Mouse (Mus musculus) embryonic facial prominence, embryonic 13.5 days (tissue): ENCODE data around the gene Mapk8. TPM values are rescaled to one million over a fixed set of nuclear protein-coding genes. Genes with fewer than 3 reads are reported as not detected.

Experiments used
- ATAC-seq: fragments of 200-750 bp; cut with Nextera tagmentation; 2 replicates; pipeline ENCODE4 v1.8.0; 2017; ENCODE audit warnings: low read depth; ENCODE audit not compliant: insufficient number of reproducible peaks, insufficient read depth, low FRiP score, low TSS enrichment
- H3K27ac ChIP-seq: fragments of 300-500 bp; sonication (generic); 2 replicates; pipeline ENCODE4 v1.5.1; 2015; ENCODE audit warnings: moderate library complexity, mild to moderate bottlenecking, inconsistent platforms
- H3K27me3 ChIP-seq: fragments of 300-500 bp; sonication (generic); 2 replicates; pipeline ENCODE4 v1.6.1; 2015; ENCODE audit warnings: mild to moderate bottlenecking, inconsistent platforms
- H3K36me3 ChIP-seq: fragments of 300-500 bp; sonication (generic); 2 replicates; pipeline ENCODE4 v1.6.1; 2015; ENCODE audit warnings: mild to moderate bottlenecking, inconsistent platforms
- H3K4me1 ChIP-seq: fragments of 300-500 bp; sonication (generic); 2 replicates; pipeline ENCODE4 v1.6.1; 2015; ENCODE audit warnings: inconsistent platforms
- H3K4me2 ChIP-seq: fragments of 300-500 bp; sonication (generic); 2 replicates; pipeline ENCODE4 v1.6.1; 2015; ENCODE audit warnings: moderate library complexity, mild to moderate bottlenecking, inconsistent platforms
- H3K4me3 ChIP-seq: fragments of 300-500 bp; sonication (generic); 2 replicates; pipeline ENCODE4 v1.5.1; 2015; ENCODE audit warnings: mild to moderate bottlenecking, inconsistent platforms
- H3K9ac ChIP-seq: fragments of 300-500 bp; sonication (generic); 2 replicates; pipeline ENCODE4 v1.6.1; 2015; ENCODE audit warnings: mild to moderate bottlenecking, inconsistent platforms
- H3K9me3 ChIP-seq: fragments of 300-500 bp; sonication (generic); 2 replicates; pipeline ENCODE4 v1.6.1; 2016; ENCODE audit warnings: inconsistent platforms
- WGBS: fragments of 180-500 bp; shearing (Covaris S2); methylation state at CpG from one replicate; pipeline ENCODE4 v1.1.7; 2015; ENCODE audit warnings: mixed read lengths; 5-methylcytosine and 5-hydroxymethylcytosine counted together
- polyA plus RNA-seq: library from polyadenylated mRNA; unstranded; fragments of >200 nt; fragmentation: Nextera tagmentation; extraction: Ambion mirVana; gene quantifications from 2 replicates; pipeline ENCODE4 v1.2.1, GENCODE M21; 2015

Mapk8 gene
- polyA plus RNA-seq, 1 experiment from 2014 or later: 24.2 TPM

DNA sequence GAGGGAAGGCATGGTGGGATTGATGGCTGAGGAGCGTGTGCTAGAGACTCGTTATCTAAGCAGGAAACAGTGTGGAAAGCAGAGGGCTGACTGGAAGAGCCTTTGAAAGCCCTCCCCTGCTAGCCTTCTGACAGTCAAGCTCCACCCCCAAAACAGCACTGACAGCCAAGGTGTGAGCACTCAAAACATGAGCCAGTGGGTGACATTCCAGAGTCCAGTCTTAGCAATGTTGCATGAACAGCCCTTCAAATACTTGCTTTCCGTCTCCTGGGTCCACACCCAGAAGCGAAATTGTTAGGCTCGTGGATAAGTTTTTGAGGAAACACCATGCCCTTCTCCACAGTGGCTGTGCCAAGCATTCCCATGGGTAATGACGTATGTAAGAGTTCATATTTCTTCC is 100.4 kb downstream of the Mapk8 start:
- Histone ChIP-seq H3K4me1 (0 out of 2 replicates have a peak, but pooled peaks cover 7% of the 10 kb centered on the region), H3K27me3 (peaks cover 39% of the 10 kb centered on the region), H3K4me2 (no peak overlapping the region), H3K9me3 (no peaks in the 10 kb centered on the region), H3K36me3 (no peaks in the 10 kb centered on the region), H3K27ac (no peak overlapping the region), H3K4me3 (no peak overlapping the region), H3K9ac (no peak overlapping the region)
- 72% methylated on average over 6 of the region's 6 CpGs for WGBS
- ATAC-seq: no peak

GRCm38 (mm10) chr14:33343131-33343725 is 103.7 kb downstream of the Mapk8 start:
- WGBS: 87% methylated on average over 14 of the region's 14 CpGs
- Histone ChIP-seq H3K9me3 (no peaks in the 10 kb centered on the region), H3K4me1 (no peaks in the 10 kb centered on the region), H3K36me3 (no peaks in the 10 kb centered on the region), H3K4me2 (no peak overlapping the region), H3K27ac (no peak overlapping the region), H3K27me3 (peaks cover 7% of the 10 kb centered on the region; the same call in 1 of the 2 replicates), H3K4me3 (no peak overlapping the region), H3K9ac (no peak overlapping the region)
- ATAC-seq: no peak

GRCm38 (mm10) chr14:33338684-33339083 is 108.3 kb downstream of the Mapk8 start:
- 71% methylated on average over 5 of the region's 5 CpGs for WGBS
- ATAC-seq: no peak
- no peaks in the 10 kb centered on the region for H3K4me1 ChIP-seq
- H3K9ac ChIP-seq: no peak overlapping the region
- H3K36me3 ChIP-seq: no peaks in the 10 kb centered on the region
- H3K9me3 ChIP-seq: no peaks in the 10 kb centered on the region
- H3K4me2 ChIP-seq: no peak overlapping the region
- no peak overlapping the region for H3K4me3 ChIP-seq
- 0 out of 2 replicates have a peak, but pooled peaks cover 8% of the 10 kb centered on the region for H3K27me3 ChIP-seq
- H3K27ac ChIP-seq: no peak overlapping the region

- H3K9ac ChIP-seq: no peak overlapping the region
- no peak overlapping the region for H3K4me2 ChIP-seq
- 68% methylated on average over 6 of the region's 6 CpGs for WGBS
- no peak overlapping the region for H3K27ac ChIP-seq
- no peak overlapping the region for H3K4me3 ChIP-seq
- H3K4me1 ChIP-seq: 0 out of 2 replicates have a peak, but pooled peaks cover 6% of the 10 kb centered on the region
- H3K27me3 ChIP-seq: 0 out of 2 replicates have a peak, but pooled peaks cover 5% of the 10 kb centered on the region
- H3K9me3 ChIP-seq: no peaks in the 10 kb centered on the region
- H3K36me3 ChIP-seq: no peaks in the 10 kb centered on the region
- ATAC-seq: no peak
These were observed 111.2 kb downstream of the Mapk8 start for GRCm38 (mm10) chr14:33335733-33336132.

- no peak overlapping the region for H3K4me2 ChIP-seq
- H3K9me3 ChIP-seq: no peaks in the 10 kb centered on the region
- 0 out of 2 replicates have a peak, but pooled peaks cover 5% of the 10 kb centered on the region for H3K27me3 ChIP-seq
- no peak for ATAC-seq
- H3K4me3 ChIP-seq: no peak overlapping the region
- WGBS: 69% methylated on average over 4 of the region's 4 CpGs
- no peak overlapping the region for H3K27ac ChIP-seq
- no peaks in the 10 kb centered on the region for H3K36me3 ChIP-seq
- 0 out of 2 replicates have a peak, but pooled peaks cover 6% of the 10 kb centered on the region for H3K4me1 ChIP-seq
- H3K9ac ChIP-seq: no peak overlapping the region
These were observed 112.6 kb downstream of the Mapk8 start for GRCm38 (mm10) chr14:33334402-33334801.

- no peak for ATAC-seq
- no peaks in the 10 kb centered on the region for H3K36me3 ChIP-seq
- no peak overlapping the region for H3K4me2 ChIP-seq
- WGBS: 81% methylated on average over 4 of the region's 4 CpGs
- H3K4me3 ChIP-seq: no peak overlapping the region
- H3K4me1 ChIP-seq: 0 out of 2 replicates have a peak, but pooled peaks cover 6% of the 10 kb centered on the region
- 0 out of 2 replicates have a peak, but pooled peaks cover 5% of the 10 kb centered on the region for H3K27me3 ChIP-seq
- H3K9ac ChIP-seq: no peak overlapping the region
- no peak overlapping the region for H3K27ac ChIP-seq
- no peaks in the 10 kb centered on the region for H3K9me3 ChIP-seq
These were observed 113.1 kb downstream of the Mapk8 start for GRCm38 (mm10) chr14:33333833-33334232.

DNA sequence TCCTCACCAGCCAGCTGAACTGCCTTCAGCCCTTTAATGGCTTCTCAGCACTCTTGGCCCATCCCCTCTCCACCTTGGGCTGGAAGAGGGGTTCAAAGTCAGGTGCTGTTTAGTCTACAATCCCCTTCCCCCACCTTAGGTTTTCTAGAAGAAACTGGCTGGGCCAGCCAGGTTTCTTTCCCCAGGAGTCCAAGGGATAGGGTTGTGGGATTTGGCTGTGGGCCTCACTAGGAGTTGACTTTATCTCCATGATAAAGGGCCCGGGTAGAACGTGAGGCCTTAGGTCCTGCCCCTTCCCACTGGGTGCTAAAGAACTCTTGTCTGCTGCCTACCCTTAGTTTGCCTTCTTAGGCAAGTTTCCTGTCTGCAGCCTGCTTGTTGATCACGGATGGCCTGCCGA is 115.3 kb downstream of the Mapk8 start:
- H3K27ac ChIP-seq: no peak overlapping the region
- H3K27me3 ChIP-seq: no peaks in the 10 kb centered on the region
- WGBS: 41% methylated on average over 4 of the region's 4 CpGs

GRCm38 (mm10) chr14:33330986-33331385 is 116.0 kb downstream of the Mapk8 start:
- Histone ChIP-seq H3K4me3 (no peak overlapping the region), H3K9ac (no peak overlapping the region), H3K27ac (no peak overlapping the region), H3K4me2 (no peak overlapping the region), H3K36me3 (no peaks in the 10 kb centered on the region), H3K9me3 (no peaks in the 10 kb centered on the region), H3K27me3 (no peaks in the 10 kb centered on the region), H3K4me1 (0 out of 2 replicates have a peak, but pooled peaks cover 10% of the 10 kb centered on the region)
- 61% methylated on average over 4 of the region's 4 CpGs for WGBS
- ATAC-seq: no peak

More for the DNA sequence above, 115.3 kb downstream of the Mapk8 start:
- no peak overlapping the region for H3K9ac ChIP-seq
- no peak for ATAC-seq
- no peak overlapping the region for H3K4me3 ChIP-seq
- no peaks in the 10 kb centered on the region for H3K9me3 ChIP-seq
- no peak overlapping the region for H3K4me2 ChIP-seq
- no peaks in the 10 kb centered on the region for H3K36me3 ChIP-seq
- 0 out of 2 replicates have a peak, but pooled peaks cover 10% of the 10 kb centered on the region for H3K4me1 ChIP-seq

DNA sequence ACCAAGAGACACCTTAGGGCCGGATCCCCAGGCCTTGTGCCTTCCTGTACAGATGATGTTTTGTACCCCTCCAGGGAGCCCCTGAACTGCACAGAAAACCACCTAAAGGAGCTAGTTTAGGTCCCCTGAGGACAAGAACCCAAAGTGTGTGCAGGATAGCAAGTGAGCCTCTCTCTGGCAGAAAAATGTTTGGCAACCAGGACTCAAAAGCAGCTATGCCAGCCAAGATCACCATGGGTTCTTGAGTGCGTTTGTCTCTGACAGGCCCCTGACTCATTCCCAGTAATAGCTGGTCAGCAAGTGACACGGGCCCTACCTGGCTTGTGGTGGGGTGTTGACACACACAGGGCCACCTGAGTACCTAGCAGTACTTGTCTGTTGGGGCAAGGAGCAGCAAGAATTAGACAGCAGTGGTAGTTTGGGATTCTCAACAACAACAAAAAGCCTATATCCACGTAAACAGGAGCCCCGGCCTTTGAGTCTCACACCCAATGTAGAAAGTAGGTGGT is 117.6 kb downstream of the Mapk8 start:
- no peaks in the 10 kb centered on the region for H3K27me3 ChIP-seq
- WGBS: 85% methylated on average over 5 of the region's 5 CpGs
- no peak overlapping the region for H3K4me3 ChIP-seq
- no peak overlapping the region for H3K27ac ChIP-seq
- H3K4me2 ChIP-seq: no peak overlapping the region
- no peaks in the 10 kb centered on the region for H3K9me3 ChIP-seq
- no peak overlapping the region for H3K9ac ChIP-seq
- ATAC-seq: no peak
- H3K36me3 ChIP-seq: no peaks in the 10 kb centered on the region
- H3K4me1 ChIP-seq: 0 out of 2 replicates have a peak, but pooled peaks cover 10% of the 10 kb centered on the region

DNA sequence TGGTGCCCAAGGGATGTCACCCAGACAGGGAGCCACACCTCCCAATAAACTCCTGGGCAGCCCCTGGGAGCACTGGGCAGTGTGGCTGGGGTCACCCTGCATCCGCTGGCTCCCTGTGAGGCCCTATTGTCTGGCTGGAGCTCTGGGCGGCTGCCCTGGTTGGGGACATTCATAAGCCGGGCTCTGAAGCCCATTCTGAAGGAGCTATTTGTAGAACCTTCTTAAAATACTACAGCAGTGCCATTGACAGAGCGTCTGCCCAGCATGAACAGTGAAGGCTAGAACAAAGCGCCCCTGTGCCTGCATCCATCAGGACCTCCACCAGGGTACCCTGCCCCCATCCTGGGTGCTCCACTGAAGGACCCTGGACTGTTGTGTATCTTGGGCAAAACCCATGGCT is 118.6 kb downstream of the Mapk8 start:
- Histone ChIP-seq H3K9me3 (no peaks in the 10 kb centered on the region), H3K4me3 (no peak overlapping the region), H3K4me1 (0 out of 2 replicates have a peak, but pooled peaks cover 10% of the 10 kb centered on the region), H3K27me3 (0 out of 2 replicates have a peak, but pooled peaks cover 4% of the 10 kb centered on the region), H3K36me3 (no peaks in the 10 kb centered on the region), H3K27ac (no peak overlapping the region), H3K9ac (no peak overlapping the region), H3K4me2 (no peak overlapping the region)
- no peak for ATAC-seq
- WGBS: 59% methylated on average over 5 of the region's 5 CpGs
